ENCODE assay signal across 7 mouse cellular contexts in genomic region chr12:108763057-108763796, GRCm38 (mm10). TPM values are rescaled to one million over a fixed set of nuclear protein-coding genes. Genes with fewer than 3 reads are reported as not detected.
DNase-seq lines count a peak whose midpoint lies in the region; ATAC-seq and TF ChIP-seq lines count a peak whose summit lies in the region.

No protein-coding gene starts in this region.

- H3K4me1 ChIP-seq in heart, adult 2 months (ENCODE audit: control insufficient read depth, insufficient read depth, low read length), result peaks cover 10% of the 10 kb centered on the region
- peaks cover 18% of the 10 kb centered on the region for H3K4me1 ChIP-seq in lung, embryonic 16.5 days (replicated peaks; ENCODE audit: control insufficient read depth, insufficient read depth, low read length)
- peaks cover 32% of the 10 kb centered on the region for H3K4me1 ChIP-seq in hindbrain, embryonic 10.5 days (replicated peaks)

- TF ChIP-seq EP300 in heart, adult 2 months (IDR thresholded peaks at IDR 0.05; ENCODE audit: insufficient read depth, low read depth, low read length), result no peak

- no peaks in the 10 kb centered on the region for H3K27me3 ChIP-seq in heart, adult 2 months (ENCODE audit: control insufficient read depth, insufficient read depth, low read length)
- no peaks in the 10 kb centered on the region for H3K27me3 ChIP-seq in lung, embryonic 16.5 days (ENCODE audit: control insufficient read depth, insufficient read depth, low read depth, low read length)
- no peaks in the 10 kb centered on the region for H3K27me3 ChIP-seq in hindbrain, embryonic 10.5 days (ENCODE audit: insufficient read depth, poor library complexity, severe bottlenecking)

- peak; percentile 70 for TF ChIP-seq CTCF in heart, adult 2 months (IDR thresholded peaks at IDR 0.05)

- no peak overlapping the region for H3K9ac ChIP-seq in heart, adult 2 months (ENCODE audit: low read depth, low read length)
- no peak overlapping the region for H3K9ac ChIP-seq in lung, embryonic 16.5 days (ENCODE audit: low read length)

- H3K9me3 ChIP-seq in lung, embryonic 16.5 days (ENCODE audit: control insufficient read depth, low read length), result no peaks in the 10 kb centered on the region
- H3K9me3 ChIP-seq in hindbrain, embryonic 10.5 days, result no peaks in the 10 kb centered on the region

- H3K36me3 ChIP-seq in heart, adult 2 months (ENCODE audit: control insufficient read depth, insufficient read depth, low read length), result no peaks in the 10 kb centered on the region
- no peaks in the 10 kb centered on the region for H3K36me3 ChIP-seq in lung, embryonic 16.5 days (ENCODE audit: control insufficient read depth, insufficient read depth, low read length)
- no peaks in the 10 kb centered on the region for H3K36me3 ChIP-seq in hindbrain, embryonic 10.5 days

- 26% methylated on average over 9 of the region's 9 CpGs for WGBS in heart, adult 2 months
- 46% methylated on average over 9 of the region's 9 CpGs for WGBS in lung, embryonic 16.5 days
- 72% methylated on average over 9 of the region's 9 CpGs for WGBS in hindbrain, embryonic 10.5 days

- H3K27ac ChIP-seq in heart, adult 2 months, result peak overlapping the region; percentile 32; the same call in 1 of the 2 replicates
- H3K27ac ChIP-seq in lung, embryonic 16.5 days (ENCODE audit: low read length), result no peak overlapping the region
- no peak overlapping the region for H3K27ac ChIP-seq in hindbrain, embryonic 10.5 days

- intact Hi-C loops in heart, adult 2 months (cut with DNase I), result no loop called here

- 0 out of 2 replicates have a peak, but pooled peaks have one; percentile 7 for ATAC-seq in lung, embryonic 16.5 days (ENCODE audit: low read depth)
- ATAC-seq in monocyte, adult 5-6 weeks (replicated peaks; ENCODE audit: insufficient number of reproducible peaks, low FRiP score, low TSS enrichment, poor library complexity, severe bottlenecking), result no peak

- no peak overlapping the region for H3K4me2 ChIP-seq in lung, embryonic 16.5 days (ENCODE audit: low read depth, low read length)

- no peak overlapping the region for H3K4me3 ChIP-seq in heart, adult 2 months
- H3K4me3 ChIP-seq in lung, embryonic 16.5 days (ENCODE audit: low read length), result no peak overlapping the region
- H3K4me3 ChIP-seq in hindbrain, embryonic 10.5 days, result no peak overlapping the region

- TF ChIP-seq POLR2A in heart, adult 2 months (IDR thresholded peaks at IDR 0.05; ENCODE audit: insufficient read depth, low read depth, low read length), result no peak

- peak; percentile 78 for DNase-seq in CD4-positive helper T cell, adult 2 months (ENCODE audit: low read depth, low spot score)
- DNase-seq in ES-CJ7 (ENCODE audit: low read depth, low spot score), result peak; percentile 74
- peak in 1 of 2 experiments; percentile 45 for DNase-seq in heart, adult 2 months
- DNase-seq in thymus, postnatal 25 days, result peak; percentile 78
- no peak for DNase-seq in hindbrain, embryonic 10.5 days (ENCODE audit: low spot score)

- no peaks in the 10 kb centered on the region for H3K79me2 ChIP-seq in heart, adult 2 months (replicated peaks; ENCODE audit: control insufficient read depth, insufficient read depth, low read length)

RNA-seq across cellular contexts. Expression of gene Yy1, which starts 29.5 kb away (rescaled TPM):
- total RNA-seq in heart, adult 2 months (2021), result 10 to 100 TPM; 34.4 to 38.8 TPM
- 7.1 and 10.3 TPM in 2 replicates for polyA plus RNA-seq in heart, adult 2 months (2012; rRNA removed)
- 14.6 and 14.9 TPM in 2 replicates for polyA plus RNA-seq in lung, embryonic 16.5 days (2015; fragmentation: Nextera tagmentation; extraction: Ambion mirVana)
- total RNA-seq in monocyte, adult 5-6 weeks (2017), result 51.4 to 60.9 TPM (median 60.3 TPM) in 3 replicates
- polyA plus RNA-seq in hindbrain, embryonic 10.5 days (2016; fragmentation: Nextera tagmentation; extraction: Ambion mirVana), result 15.0 and 18.6 TPM in 2 replicates
